Mouse (Mus musculus) liver, embryonic 14.5 days (tissue): ENCODE measurements at regions not wholly inside any gene's neighbourhood (a gene's known extent, or its start where the extent isn't known, plus 50 kb on each side); places are given as distances from the start of the nearest gene placed in this dataset.

Source experiments
- CTCF ChIP-seq: IDR thresholded peaks from 2 replicates; pipeline ENCODE4 v1.5.1; 2016; ENCODE audit warnings: antibody characterized with exemption, low read depth, control low read depth
- EP300 ChIP-seq: IDR thresholded peaks from 2 replicates; pipeline ENCODE4 v1.6.1; 2016; ENCODE audit warnings: antibody characterized with exemption, low read depth

DNA sequence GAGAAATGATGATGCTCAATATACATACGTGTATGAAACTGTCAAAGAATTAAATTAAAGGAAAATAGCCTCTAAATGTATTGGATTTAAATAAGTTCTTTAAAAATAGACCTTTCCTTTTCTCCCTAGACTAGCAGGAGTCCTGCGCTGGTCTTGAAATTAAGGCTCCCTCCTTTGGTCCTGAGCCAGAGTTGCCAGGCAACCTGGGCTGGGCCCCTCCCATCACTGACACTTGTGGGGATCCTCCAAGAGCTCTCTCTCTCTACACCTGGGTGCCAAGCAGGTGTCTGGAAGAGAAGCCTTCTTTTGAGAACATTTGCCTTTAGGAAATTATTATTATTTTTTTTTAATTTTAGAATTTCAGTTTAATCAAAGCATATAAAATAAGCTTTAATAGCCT, 521.9 kb upstream of the BB014433 start:
- no peak for TF ChIP-seq CTCF
- TF ChIP-seq EP300: no peak
